Mouse (Mus musculus) forebrain, embryonic 16.5 days (tissue): ENCODE measurements at regions not wholly inside any gene's neighbourhood (a gene's known extent, or its start where the extent isn't known, plus 50 kb on each side); places are given as distances from the start of the nearest gene placed in this dataset.

Experiments used
- ATAC-seq: fragments of 200-750 bp; cut with Nextera tagmentation; 2 replicates; pipeline ENCODE4 v1.8.0; 2017; ENCODE audit warnings: mild to moderate bottlenecking, moderate library complexity
- H3K27ac ChIP-seq: fragments of 300-500 bp; sonication (generic); 2 replicates; pipeline ENCODE4 v1.5.1; 2014; ENCODE audit warnings: low read length, control low read depth
- H3K27me3 ChIP-seq: fragments of 300-500 bp; sonication (generic); replicated peaks from 2 replicates; pipeline ENCODE4 v1.6.1; 2014; ENCODE audit warnings: low read length; ENCODE audit not compliant: control insufficient read depth, insufficient read depth
- H3K36me3 ChIP-seq: fragments of 300-500 bp; sonication (generic); 2 replicates; pipeline ENCODE4 v1.6.1; 2014; ENCODE audit not compliant: control insufficient read depth, insufficient read depth
- H3K4me1 ChIP-seq: fragments of 300-500 bp; sonication (generic); replicated peaks from 2 replicates; pipeline ENCODE4 v1.6.1; 2014; ENCODE audit warnings: low read length; ENCODE audit not compliant: control insufficient read depth, insufficient read depth
- H3K4me2 ChIP-seq: fragments of 300-500 bp; sonication (generic); 2 replicates; pipeline ENCODE4 v1.6.1; 2014; ENCODE audit warnings: mild to moderate bottlenecking, low read length, control low read depth
- H3K4me3 ChIP-seq: fragments of 300-500 bp; sonication (generic); replicated peaks from 2 replicates; pipeline ENCODE4 v1.5.1; 2014; ENCODE audit warnings: mild to moderate bottlenecking, low read length, control low read depth
- H3K9ac ChIP-seq: fragments of 300-500 bp; sonication (generic); replicated peaks from 2 replicates; pipeline ENCODE4 v1.6.1; 2014; ENCODE audit warnings: low read depth, low read length, control low read depth
- H3K9me3 ChIP-seq: fragments of 300-500 bp; sonication (generic); 2 replicates; pipeline ENCODE4 v1.6.1; 2016; ENCODE audit warnings: low read length; ENCODE audit not compliant: control insufficient read depth
- WGBS: fragments of 180-500 bp; shearing (Covaris S2); extraction: QIAGEN DNeasy Blood & Tissue Kit; methylation state at CpG from one replicate; pipeline ENCODE4 v1.1.7; 2014; 5-methylcytosine and 5-hydroxymethylcytosine counted together

DNA sequence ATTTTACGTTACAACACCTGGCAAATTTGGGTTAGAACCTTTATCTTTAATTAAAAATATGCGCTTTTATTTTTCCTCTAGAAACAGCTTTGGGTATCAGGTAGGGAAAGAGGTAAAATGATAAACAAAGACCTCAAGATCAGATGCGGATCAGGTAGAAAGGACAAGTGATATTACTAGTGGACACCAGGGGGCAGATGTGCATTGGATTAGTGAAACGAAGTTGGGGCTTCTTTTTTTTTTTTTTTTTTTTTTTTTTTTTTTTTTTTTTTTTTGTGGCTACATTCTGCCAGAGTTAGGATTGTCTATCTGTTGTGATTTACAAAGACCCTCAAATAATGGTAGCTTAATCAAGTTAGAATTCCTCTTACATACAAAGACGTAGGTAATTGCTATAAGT lies 153.8 kb downstream of the Cd109 start:
- Histone ChIP-seq H3K27ac (no peak overlapping the region), H3K4me1 (no peaks in the 10 kb centered on the region), H3K36me3 (no peaks in the 10 kb centered on the region), H3K4me2 (no peak overlapping the region), H3K9ac (no peak overlapping the region), H3K9me3 (no peaks in the 10 kb centered on the region), H3K4me3 (no peak overlapping the region), H3K27me3 (no peaks in the 10 kb centered on the region)
- 36% methylated on average over 5 of the region's 5 CpGs for WGBS
- no peak for ATAC-seq

DNA sequence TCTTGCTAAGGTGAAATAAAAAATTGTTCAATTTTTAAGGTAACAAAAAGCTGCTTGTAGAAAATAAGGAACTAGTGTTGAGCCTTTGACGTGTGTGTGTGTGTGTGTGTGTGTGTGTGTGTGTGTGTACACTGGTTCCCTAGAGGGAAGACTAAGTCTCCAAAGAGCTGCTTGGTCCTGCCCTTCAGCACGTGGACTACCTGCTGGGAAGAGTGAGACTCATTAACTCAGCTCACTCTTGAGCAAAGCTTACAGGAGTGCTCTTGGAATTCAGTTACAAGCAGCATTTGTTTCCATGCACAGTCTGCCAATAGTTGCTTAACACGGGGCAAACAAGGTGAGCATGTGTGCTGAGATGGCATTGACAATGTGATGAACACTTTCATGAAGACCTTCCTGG lies 158.6 kb downstream of the Cd109 start:
- H3K36me3 ChIP-seq = no peaks in the 10 kb centered on the region
- no peak overlapping the region for H3K27ac ChIP-seq
- no peak overlapping the region for H3K4me2 ChIP-seq
- no peak overlapping the region for H3K4me3 ChIP-seq
- WGBS = 46% methylated on average over 3 of the region's 3 CpGs
- no peaks in the 10 kb centered on the region for H3K27me3 ChIP-seq
- no peak overlapping the region for H3K9ac ChIP-seq
- H3K9me3 ChIP-seq = no peaks in the 10 kb centered on the region
- ATAC-seq = no peak
- H3K4me1 ChIP-seq = no peaks in the 10 kb centered on the region

DNA sequence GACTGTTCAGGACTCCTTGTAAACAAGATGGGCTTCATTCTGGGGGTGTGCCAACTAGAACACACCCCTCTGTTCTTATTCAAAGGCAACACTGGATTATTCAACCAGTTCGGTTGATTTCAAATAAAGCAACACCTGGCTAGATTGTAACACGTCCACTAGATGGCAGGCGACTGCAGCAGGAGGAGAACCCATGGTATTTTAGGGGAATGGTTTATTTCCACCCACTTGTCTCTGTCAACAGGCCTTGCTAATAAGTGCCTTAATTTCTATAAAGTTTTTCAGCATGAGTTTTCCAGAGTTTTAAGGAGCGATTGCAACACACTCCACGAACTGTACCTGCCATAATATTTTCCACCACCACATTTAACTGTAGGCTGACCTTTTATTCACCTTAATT lies 160.1 kb downstream of the Cd109 start:
- H3K36me3 ChIP-seq = no peaks in the 10 kb centered on the region
- no peaks in the 10 kb centered on the region for H3K9me3 ChIP-seq
- H3K9ac ChIP-seq = no peak overlapping the region
- H3K4me2 ChIP-seq = no peak overlapping the region
- no peak overlapping the region for H3K27ac ChIP-seq
- no peaks in the 10 kb centered on the region for H3K27me3 ChIP-seq
- H3K4me3 ChIP-seq = no peak overlapping the region
- peak; percentile 62 for ATAC-seq
- 16% methylated on average over 5 of the region's 5 CpGs for WGBS
- no peaks in the 10 kb centered on the region for H3K4me1 ChIP-seq

DNA sequence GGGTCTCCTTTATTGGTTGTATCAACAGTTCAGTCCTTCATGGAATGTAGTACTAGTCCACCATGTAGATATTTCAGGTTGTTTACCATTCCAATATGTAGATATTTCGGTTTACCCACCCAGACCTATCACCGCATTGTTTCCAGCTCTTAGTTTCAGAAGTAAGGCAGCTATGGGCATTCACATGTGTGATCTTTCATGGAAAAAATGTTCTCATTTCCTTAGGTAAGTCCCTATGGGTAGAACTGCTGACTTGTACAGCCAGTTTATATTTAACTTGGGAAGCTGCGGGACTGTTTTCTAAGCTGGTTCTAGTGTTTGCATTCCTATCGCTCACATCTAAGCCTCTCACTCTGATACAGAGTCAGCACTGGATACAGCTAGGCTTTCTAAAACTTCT lies 165.2 kb downstream of the Cd109 start:
- no peaks in the 10 kb centered on the region for H3K4me1 ChIP-seq
- H3K4me3 ChIP-seq = no peak overlapping the region
- no peak overlapping the region for H3K4me2 ChIP-seq
- no peaks in the 10 kb centered on the region for H3K9me3 ChIP-seq
- H3K9ac ChIP-seq = no peak overlapping the region
- no peak for ATAC-seq
- H3K27ac ChIP-seq = no peak overlapping the region
- WGBS = 91% methylated on average over 4 of the region's 4 CpGs
- no peaks in the 10 kb centered on the region for H3K36me3 ChIP-seq
- no peaks in the 10 kb centered on the region for H3K27me3 ChIP-seq

DNA sequence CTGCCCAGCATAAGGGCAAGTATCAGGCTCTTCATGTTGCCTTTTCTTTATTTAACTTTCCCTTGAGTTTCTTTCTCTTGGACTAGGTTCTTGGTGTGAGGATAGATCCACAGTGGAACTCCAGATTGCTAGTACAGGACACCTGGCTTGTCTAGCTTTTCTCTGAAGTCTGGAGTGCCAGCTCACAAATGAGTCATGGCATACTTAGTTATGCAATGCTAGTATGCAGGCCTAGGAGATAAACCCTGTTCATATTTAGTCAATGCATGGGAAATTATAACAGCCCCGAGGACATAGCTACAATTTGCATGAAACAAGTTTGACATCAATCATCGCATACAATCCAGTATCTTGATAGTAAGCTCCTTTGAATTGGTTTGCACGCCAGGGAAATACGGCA lies 167.0 kb downstream of the Cd109 start:
- no peak overlapping the region for H3K9ac ChIP-seq
- H3K4me1 ChIP-seq = no peaks in the 10 kb centered on the region
- ATAC-seq = no peak
- H3K36me3 ChIP-seq = no peaks in the 10 kb centered on the region
- 94% methylated on average over 4 of the region's 4 CpGs for whole genome bisulfite sequencing
- no peaks in the 10 kb centered on the region for H3K9me3 ChIP-seq
- no peak overlapping the region for H3K4me2 ChIP-seq
- H3K27ac ChIP-seq = no peak overlapping the region
- no peaks in the 10 kb centered on the region for H3K27me3 ChIP-seq
- no peak overlapping the region for H3K4me3 ChIP-seq

DNA sequence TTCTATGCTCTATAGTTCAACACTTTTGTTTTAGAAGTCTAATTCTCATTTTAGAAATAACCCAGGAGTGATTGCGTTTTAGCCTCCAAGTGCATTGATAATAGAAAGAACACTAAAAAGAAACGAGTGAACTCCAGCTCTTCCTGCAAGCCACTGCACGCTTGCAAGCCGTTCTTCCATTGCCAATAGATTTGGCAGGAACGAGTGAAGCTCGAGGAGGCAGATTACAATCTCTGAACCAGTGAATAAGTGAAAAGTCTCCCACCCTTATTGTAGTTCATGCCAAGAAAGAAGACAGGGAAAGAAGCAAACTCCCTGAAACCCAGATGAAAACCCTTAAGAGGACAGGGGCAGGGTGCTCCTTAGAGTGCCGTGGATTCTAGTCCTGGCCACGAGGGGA lies 167.5 kb downstream of the Cd109 start:
- H3K9me3 ChIP-seq = no peaks in the 10 kb centered on the region
- H3K27ac ChIP-seq = no peak overlapping the region
- no peaks in the 10 kb centered on the region for H3K36me3 ChIP-seq
- no peak overlapping the region for H3K4me2 ChIP-seq
- H3K4me3 ChIP-seq = no peak overlapping the region
- H3K27me3 ChIP-seq = no peaks in the 10 kb centered on the region
- WGBS = 72% methylated on average over 8 of the region's 8 CpGs
- no peaks in the 10 kb centered on the region for H3K4me1 ChIP-seq
- H3K9ac ChIP-seq = no peak overlapping the region
- ATAC-seq = no peak

DNA sequence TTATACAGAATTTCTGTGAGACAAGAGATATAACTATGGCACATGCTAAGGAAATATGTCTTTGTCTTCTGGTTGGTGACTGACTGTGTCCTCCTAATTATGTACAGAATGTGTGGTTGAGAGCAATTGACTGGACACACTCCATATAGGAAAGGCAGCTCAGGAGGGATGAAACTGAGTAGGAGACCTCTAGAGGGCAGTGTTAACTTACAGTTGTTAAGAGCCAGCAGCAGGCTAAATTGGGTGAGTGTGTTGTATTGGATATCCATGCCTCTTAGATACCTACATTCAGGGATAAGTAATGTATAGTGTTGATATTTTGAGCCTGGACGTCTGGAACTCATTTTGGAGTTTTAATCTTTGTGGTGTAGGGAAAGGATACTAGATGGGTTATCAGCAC lies 172.5 kb downstream of the Cd109 start:
- Histone ChIP-seq H3K4me3 (no peak overlapping the region), H3K9me3 (no peaks in the 10 kb centered on the region), H3K9ac (no peak overlapping the region), H3K4me1 (no peaks in the 10 kb centered on the region), H3K27me3 (no peaks in the 10 kb centered on the region), H3K36me3 (no peaks in the 10 kb centered on the region), H3K4me2 (no peak overlapping the region), H3K27ac (no peak overlapping the region)
- ATAC-seq = peak; percentile 93
- 0% methylated on average over 1 of the region's 1 CpGs for WGBS

DNA sequence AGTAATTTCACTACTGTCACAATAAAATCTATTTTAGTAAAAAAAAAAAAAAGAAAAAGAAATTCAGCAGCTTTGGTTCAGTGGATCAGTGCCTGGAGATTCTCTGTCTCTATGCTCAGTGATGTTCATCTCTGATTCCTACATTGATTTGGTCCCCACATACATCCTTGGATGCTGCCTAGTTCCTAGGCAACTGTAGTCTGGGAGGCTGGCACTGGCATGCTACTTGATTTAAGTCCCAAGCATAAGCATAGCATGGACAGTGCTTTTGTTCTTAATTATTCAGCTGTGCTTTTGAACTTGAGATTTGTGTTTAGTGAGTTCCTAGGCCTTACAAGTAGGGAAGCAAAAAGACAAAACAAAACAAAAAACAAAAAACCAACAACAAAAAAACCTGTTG lies 174.4 kb downstream of the Cd109 start:
- H3K27ac ChIP-seq = no peak overlapping the region
- H3K9me3 ChIP-seq = no peaks in the 10 kb centered on the region
- H3K4me1 ChIP-seq = no peaks in the 10 kb centered on the region
- H3K4me2 ChIP-seq = no peak overlapping the region
- ATAC-seq = 0 out of 2 replicates have a peak, but pooled peaks have one; percentile 43
- no peak overlapping the region for H3K9ac ChIP-seq
- H3K4me3 ChIP-seq = no peak overlapping the region
- H3K27me3 ChIP-seq = no peaks in the 10 kb centered on the region
- H3K36me3 ChIP-seq = no peaks in the 10 kb centered on the region

DNA sequence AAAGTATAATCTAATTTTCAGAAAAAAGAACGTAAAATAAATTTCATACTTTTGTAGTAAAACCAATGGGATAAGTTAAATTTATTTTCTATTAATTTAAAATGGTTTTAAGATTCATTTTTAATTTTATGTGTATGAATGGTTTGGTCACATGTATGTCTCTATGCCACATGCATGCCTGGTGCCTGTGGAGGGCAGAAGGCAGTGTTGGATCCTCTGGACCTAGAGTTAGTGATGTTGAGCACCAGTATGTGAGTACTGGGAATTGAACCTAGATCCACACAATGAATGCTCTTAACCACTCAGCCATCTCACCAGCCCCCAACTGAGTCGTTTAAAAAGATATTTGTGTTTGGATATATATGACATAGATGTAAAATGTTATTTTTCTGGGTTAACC lies 174.8 kb downstream of the Cd109 start:
- Histone ChIP-seq H3K9ac (no peak overlapping the region), H3K4me1 (no peaks in the 10 kb centered on the region), H3K4me3 (no peak overlapping the region), H3K9me3 (no peaks in the 10 kb centered on the region), H3K36me3 (no peaks in the 10 kb centered on the region), H3K27me3 (no peaks in the 10 kb centered on the region), H3K27ac (no peak overlapping the region), H3K4me2 (no peak overlapping the region)
- ATAC-seq = no peak
- 85% methylated on average over 2 of the region's 2 CpGs for WGBS

DNA sequence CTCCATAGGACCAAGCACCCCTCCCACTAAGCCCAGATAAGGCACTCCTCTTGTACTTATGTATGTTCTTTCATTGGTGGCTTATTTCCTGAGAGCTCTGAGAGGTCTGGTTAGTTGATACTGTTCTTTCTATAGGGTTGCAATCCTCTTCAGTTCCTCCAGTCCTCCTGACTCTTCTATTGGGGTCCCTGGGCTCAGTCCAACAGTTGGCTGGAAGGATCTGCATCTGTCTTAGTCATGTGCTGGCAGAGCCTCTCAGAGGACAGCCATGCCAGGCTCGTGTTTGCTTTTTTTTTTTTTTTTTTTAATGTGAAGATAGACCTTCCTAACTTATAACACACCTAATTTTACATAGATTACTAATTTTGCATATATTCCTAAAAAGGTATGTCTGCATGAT lies 180.5 kb downstream of the Cd109 start:
- no peaks in the 10 kb centered on the region for H3K9me3 ChIP-seq
- WGBS = 56% methylated on average over 1 of the region's 1 CpGs

More for the DNA sequence above, 180.5 kb downstream of the Cd109 start:
- ATAC-seq = no peak
- Histone ChIP-seq H3K4me2 (no peak overlapping the region), H3K9ac (no peak overlapping the region), H3K27me3 (no peaks in the 10 kb centered on the region), H3K27ac (no peak overlapping the region), H3K4me1 (no peaks in the 10 kb centered on the region), H3K4me3 (no peak overlapping the region), H3K36me3 (no peaks in the 10 kb centered on the region)
